Mouse (Mus musculus): ENCODE measurements around the gene A830031A19Rik. TPM values are rescaled to one million over a fixed set of nuclear protein-coding genes. Genes with fewer than 3 reads are reported as not detected.

Gene A830031A19Rik
- polyA plus RNA-seq, 1 experiment from 2014 or later = not detected

DNA sequence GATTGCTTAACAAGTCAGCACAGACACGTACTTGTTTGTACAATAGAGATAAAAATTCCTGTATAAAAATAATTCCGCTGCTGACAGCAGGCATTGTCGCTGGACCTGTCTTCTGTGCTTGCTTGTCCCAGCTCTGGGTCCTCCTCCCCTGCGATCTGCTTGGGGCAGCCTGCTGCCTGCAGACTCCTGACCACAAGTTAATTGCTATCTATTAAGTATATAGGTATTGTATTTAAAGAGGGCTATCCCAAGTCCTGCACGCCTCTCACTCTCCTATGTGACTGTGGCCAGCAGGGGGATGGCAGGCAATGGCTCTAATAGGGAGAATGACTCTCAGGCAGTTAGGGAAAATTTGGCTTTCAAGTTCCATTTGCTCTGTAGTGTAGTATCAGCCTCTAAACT lies 19.2 kb upstream of the A830031A19Rik start:
- Histone ChIP-seq H3K4me1 (replicated peaks; ENCODE audit: control insufficient read depth, insufficient read depth, low read length) (peaks cover 54% of the 10 kb centered on the region), H3K27ac (ENCODE audit: low read depth, low read length) (no peak overlapping the region), H3K9me3 (ENCODE audit: control insufficient read depth, low read length) (no peaks in the 10 kb centered on the region), H3K9ac (ENCODE audit: low read depth, low read length) (no peak overlapping the region), H3K27me3 (replicated peaks; ENCODE audit: control insufficient read depth, insufficient read depth, low read length) (no peaks in the 10 kb centered on the region), H3K4me2 (no peak overlapping the region), H3K4me3 (ENCODE audit: low read depth, low read length) (no peak overlapping the region), H3K36me3 (ENCODE audit: control insufficient read depth, insufficient read depth, low read length) (peaks cover 10% of the 10 kb centered on the region)
- DNase-seq (ENCODE audit: low spot score) = no peak
- ATAC-seq (replicated peaks; ENCODE audit: low FRiP score) = no peak
- 62% methylated on average over 5 of the region's 5 CpGs for WGBS

DNA sequence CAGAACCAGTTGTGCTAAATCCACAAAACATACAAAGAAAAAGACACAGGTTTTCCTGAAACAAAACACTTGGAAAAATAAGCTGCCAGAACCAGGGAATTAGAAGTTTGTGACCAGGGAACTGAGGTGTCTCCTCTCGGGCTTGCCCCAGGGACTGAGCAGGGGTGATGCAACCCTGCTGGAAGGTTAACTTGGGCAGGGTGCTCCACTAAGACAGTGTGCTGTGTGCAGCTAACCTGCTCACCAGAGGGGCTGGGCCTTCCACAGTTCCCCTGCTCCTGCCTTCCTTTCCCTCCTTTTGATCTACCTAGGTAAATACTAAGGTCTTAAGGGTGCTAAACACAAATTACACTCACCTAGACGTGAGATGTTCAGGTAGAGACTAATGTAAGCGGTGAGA lies 17.8 kb upstream of the A830031A19Rik start:
- 65% methylated on average over 3 of the region's 3 CpGs for WGBS

DNA sequence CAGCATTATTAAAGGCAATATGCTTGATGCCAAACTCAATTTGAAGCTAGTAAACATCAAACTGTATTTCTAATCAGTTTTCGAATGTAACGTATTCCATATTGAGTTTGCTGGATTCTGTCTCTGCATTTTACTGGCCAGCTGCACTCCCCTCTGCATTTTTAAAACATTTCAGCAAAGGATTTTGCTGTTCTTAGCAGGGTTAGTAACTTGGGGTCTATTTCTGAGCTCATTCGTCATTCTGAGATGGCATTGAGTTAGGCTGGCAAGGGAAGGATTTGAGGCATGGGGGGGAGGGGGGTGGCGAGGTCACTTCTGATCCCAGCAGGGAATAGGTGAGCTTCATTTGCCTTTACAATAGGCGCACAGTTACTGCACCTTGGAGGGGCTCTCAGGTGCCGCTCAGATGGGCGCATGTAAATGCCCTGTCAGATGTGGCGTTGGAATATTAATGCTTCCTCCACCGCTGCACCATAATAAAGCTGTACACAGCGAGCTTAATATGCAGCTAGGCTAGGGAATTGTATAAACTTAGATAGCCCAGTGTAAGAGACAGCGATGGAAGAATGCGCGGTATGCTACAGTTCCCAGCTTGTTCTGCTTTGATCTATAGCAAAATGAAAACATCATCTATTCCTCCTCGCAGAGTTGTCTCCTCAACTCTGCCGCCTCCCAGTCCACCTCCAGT lies 16.7 kb upstream of the A830031A19Rik start:
- Histone ChIP-seq H3K36me3 (ENCODE audit: control insufficient read depth, insufficient read depth, low read length) (peaks cover 21% of the 10 kb centered on the region), H3K27me3 (replicated peaks; ENCODE audit: control insufficient read depth, insufficient read depth, low read length) (no peaks in the 10 kb centered on the region), H3K9ac (ENCODE audit: low read depth, low read length) (no peak overlapping the region), H3K4me1 (replicated peaks; ENCODE audit: control insufficient read depth, insufficient read depth, low read length) (peaks cover 39% of the 10 kb centered on the region), H3K9me3 (ENCODE audit: control insufficient read depth, low read length) (no peaks in the 10 kb centered on the region), H3K4me3 (ENCODE audit: low read depth, low read length) (no peak overlapping the region), H3K4me2 (no peak overlapping the region), H3K27ac (ENCODE audit: low read depth, low read length) (no peak overlapping the region; the same call in 1 of the 2 replicates)
- 59% methylated on average over 15 of the region's 15 CpGs for WGBS
- no peak for DNase-seq (ENCODE audit: low spot score)
- no peak for ATAC-seq (replicated peaks; ENCODE audit: low FRiP score)

More for the DNA sequence above, 17.8 kb upstream of the A830031A19Rik start:
- H3K36me3 ChIP-seq (ENCODE audit: control insufficient read depth, insufficient read depth, low read length) = peaks cover 16% of the 10 kb centered on the region
- no peak overlapping the region for H3K27ac ChIP-seq (ENCODE audit: low read depth, low read length)
- no peaks in the 10 kb centered on the region for H3K27me3 ChIP-seq (replicated peaks; ENCODE audit: control insufficient read depth, insufficient read depth, low read length)
- no peaks in the 10 kb centered on the region for H3K9me3 ChIP-seq (ENCODE audit: control insufficient read depth, low read length)
- no peak for ATAC-seq (replicated peaks; ENCODE audit: low FRiP score)
- no peak overlapping the region for H3K4me3 ChIP-seq (ENCODE audit: low read depth, low read length)
- H3K4me2 ChIP-seq = no peak overlapping the region
- peaks cover 45% of the 10 kb centered on the region for H3K4me1 ChIP-seq (replicated peaks; ENCODE audit: control insufficient read depth, insufficient read depth, low read length)
- DNase-seq (ENCODE audit: low spot score) = no peak
- H3K9ac ChIP-seq (ENCODE audit: low read depth, low read length) = no peak overlapping the region

DNA sequence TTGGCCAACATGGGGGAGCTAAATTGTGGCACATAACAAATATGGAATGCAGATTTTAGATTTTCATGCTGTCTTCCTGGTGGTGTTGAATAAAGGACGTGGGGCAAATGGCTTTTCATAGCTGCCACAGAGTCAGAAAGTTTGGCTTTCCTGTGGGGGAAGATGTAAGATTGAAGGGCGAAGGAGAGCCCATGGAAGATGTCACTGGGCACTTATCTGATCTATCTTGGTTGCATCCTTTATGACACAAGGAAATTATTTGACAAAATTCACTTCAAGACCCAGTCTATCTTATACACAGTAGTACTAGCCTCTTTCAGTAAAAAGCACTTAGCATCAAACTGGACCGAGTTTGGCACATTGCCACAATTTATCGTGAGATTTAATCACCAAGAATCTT lies 15.6 kb upstream of the A830031A19Rik start:
- DNase-seq (ENCODE audit: low spot score) = no peak
- Histone ChIP-seq H3K27ac (ENCODE audit: low read depth, low read length) (no peak overlapping the region), H3K4me3 (ENCODE audit: low read depth, low read length) (no peak overlapping the region), H3K36me3 (ENCODE audit: control insufficient read depth, insufficient read depth, low read length) (peaks cover 26% of the 10 kb centered on the region), H3K4me2 (no peak overlapping the region), H3K9me3 (ENCODE audit: control insufficient read depth, low read length) (no peaks in the 10 kb centered on the region), H3K9ac (ENCODE audit: low read depth, low read length) (no peak overlapping the region), H3K27me3 (replicated peaks; ENCODE audit: control insufficient read depth, insufficient read depth, low read length) (no peaks in the 10 kb centered on the region), H3K4me1 (replicated peaks; ENCODE audit: control insufficient read depth, insufficient read depth, low read length) (peaks cover 38% of the 10 kb centered on the region)
- ATAC-seq (replicated peaks; ENCODE audit: low FRiP score) = no peak
- WGBS = 76% methylated on average over 4 of the region's 4 CpGs

DNA sequence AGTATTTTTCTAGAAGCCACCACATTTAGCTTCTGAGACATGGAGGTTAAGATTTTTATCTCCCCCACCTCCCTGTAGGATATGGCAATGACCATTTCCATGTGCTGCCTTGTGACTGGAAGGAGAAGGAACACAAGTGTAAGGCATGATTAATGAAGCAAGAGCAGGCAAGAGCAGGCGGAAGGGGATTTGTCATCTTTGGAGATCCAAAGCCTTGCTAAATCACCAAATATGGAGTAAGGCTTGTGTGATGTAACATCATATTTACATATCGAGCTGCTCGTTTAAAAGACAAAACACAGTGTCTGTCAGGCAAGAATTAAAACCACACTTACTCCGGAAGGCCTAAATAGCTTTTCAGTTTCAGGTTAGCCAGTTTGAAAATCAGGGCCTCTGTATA lies 12.2 kb upstream of the A830031A19Rik start:
- DNase-seq (ENCODE audit: low spot score) (no peak), ATAC-seq (replicated peaks; ENCODE audit: low FRiP score) (no peak)
- H3K9me3 ChIP-seq (ENCODE audit: control insufficient read depth, low read length) = no peaks in the 10 kb centered on the region
- H3K27ac ChIP-seq (ENCODE audit: low read depth, low read length) = no peak overlapping the region
- H3K4me1 ChIP-seq (replicated peaks; ENCODE audit: control insufficient read depth, insufficient read depth, low read length) = peaks cover 24% of the 10 kb centered on the region
- peaks cover 30% of the 10 kb centered on the region for H3K36me3 ChIP-seq (ENCODE audit: control insufficient read depth, insufficient read depth, low read length)
- H3K27me3 ChIP-seq (replicated peaks; ENCODE audit: control insufficient read depth, insufficient read depth, low read length) = no peaks in the 10 kb centered on the region
- WGBS = 68% methylated on average over 4 of the region's 4 CpGs
- H3K4me2 ChIP-seq = no peak overlapping the region
- no peak overlapping the region for H3K9ac ChIP-seq (ENCODE audit: low read depth, low read length)
- H3K4me3 ChIP-seq (ENCODE audit: low read depth, low read length) = no peak overlapping the region

DNA sequence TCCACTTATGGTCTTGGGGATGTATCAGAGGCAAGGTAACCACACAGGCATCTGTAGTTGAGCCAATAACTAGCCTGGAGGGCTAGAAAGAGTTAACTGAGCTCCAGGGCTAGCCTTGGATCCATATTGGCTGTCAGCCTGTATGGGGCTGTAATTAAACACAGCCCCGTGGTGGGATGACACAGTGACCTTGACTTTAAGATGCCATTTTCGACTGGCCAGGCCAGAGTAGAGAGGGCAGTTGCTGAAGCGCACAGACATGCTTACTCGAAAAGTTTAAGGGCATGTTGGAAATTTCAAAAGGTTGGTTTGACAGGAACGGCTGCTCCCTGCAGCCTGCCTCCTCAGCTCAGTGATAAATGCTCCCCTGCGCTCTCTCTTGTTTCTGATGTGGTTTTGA lies 11.1 kb upstream of the A830031A19Rik start:
- H3K27ac ChIP-seq (ENCODE audit: low read depth, low read length) = no peak overlapping the region
- ATAC-seq (replicated peaks; ENCODE audit: low FRiP score) (no peak), DNase-seq (ENCODE audit: low spot score) (no peak)
- 47% methylated on average over 6 of the region's 6 CpGs for WGBS
- H3K4me2 ChIP-seq = no peak overlapping the region
- H3K27me3 ChIP-seq (replicated peaks; ENCODE audit: control insufficient read depth, insufficient read depth, low read length) = no peaks in the 10 kb centered on the region
- no peak overlapping the region for H3K4me3 ChIP-seq (ENCODE audit: low read depth, low read length)
- H3K9ac ChIP-seq (ENCODE audit: low read depth, low read length) = no peak overlapping the region
- H3K4me1 ChIP-seq (replicated peaks; ENCODE audit: control insufficient read depth, insufficient read depth, low read length) = peaks cover 19% of the 10 kb centered on the region
- no peaks in the 10 kb centered on the region for H3K9me3 ChIP-seq (ENCODE audit: control insufficient read depth, low read length)
- H3K36me3 ChIP-seq (ENCODE audit: control insufficient read depth, insufficient read depth, low read length) = peaks cover 30% of the 10 kb centered on the region

DNA sequence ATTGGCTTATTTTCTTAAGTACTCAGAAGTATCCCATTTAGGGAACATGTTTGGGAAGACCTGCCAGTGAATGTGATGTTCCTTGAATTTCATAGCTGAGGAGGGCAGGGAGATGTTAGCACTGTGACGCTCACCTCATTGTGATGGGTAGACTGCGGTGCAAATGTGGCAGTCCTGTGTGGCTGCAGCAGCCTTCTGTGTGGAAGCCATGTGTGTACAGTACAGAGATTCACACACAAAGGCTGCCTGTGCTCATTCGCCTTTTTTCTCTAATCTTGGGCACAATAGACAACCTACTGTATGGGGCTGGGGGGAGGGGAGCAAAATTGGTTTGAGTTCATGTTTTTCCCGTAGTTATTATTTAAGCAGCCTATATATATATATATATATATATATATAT lies 9.7 kb upstream of the A830031A19Rik start:
- Histone ChIP-seq H3K4me3 (ENCODE audit: low read depth, low read length) (no peak overlapping the region), H3K27ac (ENCODE audit: low read depth, low read length) (no peak overlapping the region), H3K36me3 (ENCODE audit: control insufficient read depth, insufficient read depth, low read length) (peaks cover 27% of the 10 kb centered on the region), H3K27me3 (replicated peaks; ENCODE audit: control insufficient read depth, insufficient read depth, low read length) (no peaks in the 10 kb centered on the region), H3K9ac (ENCODE audit: low read depth, low read length) (no peak overlapping the region), H3K4me1 (replicated peaks; ENCODE audit: control insufficient read depth, insufficient read depth, low read length) (peaks cover 16% of the 10 kb centered on the region), H3K4me2 (no peak overlapping the region), H3K9me3 (ENCODE audit: control insufficient read depth, low read length) (no peaks in the 10 kb centered on the region)
- WGBS = 85% methylated on average over 4 of the region's 4 CpGs
- DNase-seq (ENCODE audit: low spot score) (no peak), ATAC-seq (replicated peaks; ENCODE audit: low FRiP score) (no peak)

DNA sequence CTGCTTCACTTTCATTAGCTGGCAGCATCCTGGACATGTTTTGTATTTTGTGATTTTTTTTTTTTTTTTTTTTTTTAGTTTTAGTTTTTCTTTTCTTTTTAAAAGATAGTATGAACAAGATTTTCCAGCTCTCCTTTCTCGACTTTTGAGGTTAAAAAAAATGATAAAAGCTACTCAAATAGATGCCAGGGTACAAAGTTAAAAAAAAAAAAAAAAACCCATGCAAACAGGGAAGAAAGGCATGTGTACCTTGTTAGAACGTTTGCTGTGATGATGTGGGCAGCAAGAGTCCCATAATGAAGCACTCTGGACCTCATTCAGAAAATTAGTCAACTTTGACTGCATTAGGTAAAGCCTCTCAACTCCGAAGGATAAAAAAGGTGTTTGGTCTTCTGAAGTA lies 9.2 kb upstream of the A830031A19Rik start:
- Histone ChIP-seq H3K4me3 (ENCODE audit: low read depth, low read length) (no peak overlapping the region), H3K4me2 (peak overlapping the region; percentile 98; the same call in 1 of the 2 replicates), H3K27me3 (replicated peaks; ENCODE audit: control insufficient read depth, insufficient read depth, low read length) (no peaks in the 10 kb centered on the region), H3K4me1 (replicated peaks; ENCODE audit: control insufficient read depth, insufficient read depth, low read length) (peaks cover 16% of the 10 kb centered on the region), H3K27ac (ENCODE audit: low read depth, low read length) (no peak overlapping the region), H3K36me3 (ENCODE audit: control insufficient read depth, insufficient read depth, low read length) (peaks cover 24% of the 10 kb centered on the region; the same call in 1 of the 2 replicates), H3K9ac (ENCODE audit: low read depth, low read length) (no peak overlapping the region), H3K9me3 (ENCODE audit: control insufficient read depth, low read length) (no peaks in the 10 kb centered on the region)
- no peak for ATAC-seq (replicated peaks; ENCODE audit: low FRiP score)
- WGBS = 63% methylated on average over 3 of the region's 3 CpGs
- no peak for DNase-seq (ENCODE audit: low spot score)

DNA sequence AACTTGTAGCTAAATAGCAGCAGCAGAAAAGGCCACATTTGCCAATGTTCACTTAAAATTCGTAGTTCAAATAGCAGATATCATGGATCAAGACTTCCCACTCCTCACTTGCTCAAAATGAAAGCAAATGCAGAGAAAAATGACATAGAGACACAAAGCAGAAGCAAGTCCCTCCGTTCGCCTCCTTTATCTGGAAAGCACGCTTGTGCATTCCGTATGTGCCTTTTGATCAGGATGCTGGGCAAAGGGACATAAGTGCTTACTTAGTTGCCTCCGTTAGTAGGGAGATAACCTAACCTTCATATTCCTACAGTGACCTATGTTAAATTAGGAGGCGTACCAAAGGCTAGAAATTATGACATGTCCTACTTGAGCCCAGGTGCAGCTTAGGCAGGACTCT lies 8.6 kb upstream of the A830031A19Rik start:
- Histone ChIP-seq H3K27ac (ENCODE audit: low read depth, low read length) (no peak overlapping the region; the same call in 1 of the 2 replicates), H3K27me3 (replicated peaks; ENCODE audit: control insufficient read depth, insufficient read depth, low read length) (no peaks in the 10 kb centered on the region), H3K4me3 (ENCODE audit: low read depth, low read length) (peak overlapping the region; percentile 72), H3K9ac (ENCODE audit: low read depth, low read length) (peak overlapping the region; percentile 8), H3K9me3 (ENCODE audit: control insufficient read depth, low read length) (no peaks in the 10 kb centered on the region), H3K36me3 (ENCODE audit: control insufficient read depth, insufficient read depth, low read length) (peaks cover 21% of the 10 kb centered on the region; the same call in 1 of the 2 replicates), H3K4me1 (replicated peaks; ENCODE audit: control insufficient read depth, insufficient read depth, low read length) (peaks cover 16% of the 10 kb centered on the region), H3K4me2 (peak overlapping the region; percentile 98)
- DNase-seq (ENCODE audit: low spot score) = no peak
- 29% methylated on average over 7 of the region's 7 CpGs for WGBS
- no peak for ATAC-seq (replicated peaks; ENCODE audit: low FRiP score)

Data from liver, embryonic 11.5 days (tissue).